Mouse (Mus musculus) hindbrain, embryonic 15.5 days (tissue): ENCODE data around the gene Avpi1. TPM values are rescaled to one million over a fixed set of nuclear protein-coding genes. Genes with fewer than 3 reads are reported as not detected.
A peak's percentile ranks its signal among the peaks of the same experiment; 100 is the strongest.

Experiments
- ATAC-seq: fragments of 200-750 bp; cut with Nextera tagmentation; 2 replicates; pipeline ENCODE4 v1.8.0; 2017; ENCODE audit warnings: low read depth, moderate number of reproducible peaks, moderate TSS enrichment; ENCODE audit not compliant: low FRiP score
- H3K27ac ChIP-seq: fragments of 300-500 bp; sonication (generic); replicated peaks from 2 replicates; pipeline ENCODE4 v1.5.1; 2015; ENCODE audit warnings: mild to moderate bottlenecking, inconsistent platforms
- H3K27me3 ChIP-seq: fragments of 300-500 bp; sonication (generic); 2 replicates; pipeline ENCODE4 v1.6.1; 2015; ENCODE audit warnings: control low read depth, inconsistent platforms
- H3K36me3 ChIP-seq: fragments of 300-500 bp; sonication (generic); 2 replicates; pipeline ENCODE4 v1.6.1; 2015; ENCODE audit warnings: control low read depth, inconsistent platforms
- H3K4me1 ChIP-seq: fragments of 300-500 bp; sonication (generic); replicated peaks from 2 replicates; pipeline ENCODE4 v1.6.1; 2015; ENCODE audit warnings: control low read depth, inconsistent platforms
- H3K4me2 ChIP-seq: fragments of 300-500 bp; sonication (generic); 2 replicates; pipeline ENCODE4 v1.6.1; 2015; ENCODE audit warnings: moderate library complexity, mild to moderate bottlenecking, inconsistent platforms
- H3K4me3 ChIP-seq: fragments of 300-500 bp; sonication (generic); 2 replicates; pipeline ENCODE4 v1.5.1; 2015; ENCODE audit warnings: mild to moderate bottlenecking, inconsistent platforms
- H3K9ac ChIP-seq: fragments of 300-500 bp; sonication (generic); 2 replicates; pipeline ENCODE4 v1.6.1; 2015; ENCODE audit warnings: inconsistent platforms
- H3K9me3 ChIP-seq: fragments of 300-500 bp; sonication (generic); 2 replicates; pipeline ENCODE4 v1.6.1; 2016; ENCODE audit warnings: control low read depth, inconsistent platforms
- WGBS: fragments of 180-500 bp; shearing (Covaris S2); methylation state at CpG from one replicate; pipeline ENCODE4 v1.1.7; 2015; 5-methylcytosine and 5-hydroxymethylcytosine counted together
- polyA plus RNA-seq: library from polyadenylated mRNA; unstranded; fragments of >200 nt; fragmentation: Nextera tagmentation; extraction: Ambion mirVana; gene quantifications from 2 replicates; pipeline ENCODE4 v1.2.1, GENCODE M21; 2015

Gene Avpi1
- polyA plus RNA-seq, 1 experiment from 2014 or later = 9.6 TPM

DNA sequence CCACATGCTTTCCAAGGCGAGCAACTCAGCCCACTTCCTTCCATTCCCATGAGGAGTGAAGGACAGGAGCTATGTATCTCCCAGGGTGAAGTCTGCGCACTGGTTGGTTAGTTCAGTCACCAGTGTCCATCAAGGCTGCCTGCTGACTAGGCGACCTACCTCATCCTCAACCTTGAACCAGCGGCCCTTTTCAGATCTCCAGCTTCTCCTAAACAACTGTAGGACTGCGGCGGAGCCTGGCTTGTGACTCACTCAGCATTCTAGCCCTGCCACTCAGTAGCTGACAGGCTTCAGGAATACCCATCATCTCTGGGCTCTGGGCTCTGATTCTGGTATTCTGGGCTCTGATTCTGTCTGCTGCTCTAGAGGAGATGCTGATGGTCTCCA is 2.6 kb downstream of the Avpi1 start:
- Histone ChIP-seq H3K9me3 (no peaks in the 10 kb centered on the region), H3K27me3 (no peaks in the 10 kb centered on the region), H3K4me2 (no peak overlapping the region), H3K9ac (no peak overlapping the region), H3K4me1 (peaks cover 19% of the 10 kb centered on the region), H3K27ac (no peak overlapping the region), H3K36me3 (peaks cover 17% of the 10 kb centered on the region), H3K4me3 (no peak overlapping the region)
- 90% methylated on average over 6 of the region's 6 CpGs for WGBS
- no peak for ATAC-seq

DNA sequence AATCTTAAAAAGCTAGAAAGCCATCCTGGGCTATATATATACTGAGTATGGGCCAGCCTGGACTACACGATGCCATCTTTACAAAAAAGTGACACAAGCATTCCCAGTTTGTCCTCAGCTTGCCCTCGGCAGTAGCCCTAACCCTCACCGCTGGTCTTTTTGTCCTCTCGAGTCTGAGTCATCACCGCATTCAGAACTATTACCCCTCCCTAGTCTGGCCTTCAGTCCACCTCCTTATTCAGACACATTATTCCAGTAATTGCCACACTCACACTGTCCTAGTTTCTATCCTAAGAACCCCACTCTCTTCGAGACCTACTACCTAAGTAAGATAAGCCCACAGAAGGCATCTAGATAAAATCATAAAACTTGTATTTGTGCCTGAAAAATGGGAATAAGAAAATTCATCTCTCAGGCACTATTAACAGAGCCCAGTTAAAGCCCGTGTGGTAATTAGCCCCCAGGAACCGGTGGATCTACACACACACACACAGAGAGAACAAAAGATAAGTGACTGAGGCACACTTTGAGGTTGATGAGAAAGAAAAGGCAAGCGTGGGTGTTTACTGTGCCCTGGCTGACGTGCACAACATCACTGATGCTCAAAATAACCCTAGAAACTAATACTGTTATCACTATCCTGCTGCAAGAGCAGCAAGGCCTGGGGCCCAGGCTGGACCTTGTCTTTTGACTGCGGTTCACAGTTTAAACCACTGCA is 3.2 kb downstream of the Avpi1 start:
- no peak for ATAC-seq
- Histone ChIP-seq H3K4me3 (no peak overlapping the region), H3K9ac (no peak overlapping the region), H3K4me2 (no peak overlapping the region), H3K4me1 (peaks cover 19% of the 10 kb centered on the region), H3K27me3 (no peaks in the 10 kb centered on the region), H3K9me3 (no peaks in the 10 kb centered on the region), H3K27ac (no peak overlapping the region), H3K36me3 (peaks cover 21% of the 10 kb centered on the region)
- 81% methylated on average over 11 of the region's 11 CpGs for WGBS

DNA sequence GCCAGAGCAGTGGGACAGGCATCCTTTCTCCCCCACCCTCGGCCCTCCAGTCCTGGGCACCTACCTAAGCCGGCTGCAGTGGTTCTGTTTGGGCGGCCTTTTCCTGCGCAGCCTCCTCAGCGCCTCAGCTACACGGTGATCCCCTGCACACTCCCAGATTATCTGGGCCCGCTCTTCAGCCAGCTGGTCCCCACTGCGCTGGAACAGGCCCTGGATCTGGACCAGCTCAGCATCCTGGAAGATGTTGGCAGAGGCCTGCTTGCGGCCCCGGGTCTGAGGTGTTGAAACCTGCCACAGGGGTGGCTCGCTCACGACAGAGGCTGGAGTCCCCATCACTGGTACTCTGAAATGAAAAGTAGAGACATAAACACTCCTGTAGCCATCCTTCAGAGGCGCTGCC is 4.2 kb downstream of the Avpi1 start:
- peaks cover 29% of the 10 kb centered on the region for H3K36me3 ChIP-seq
- peaks cover 16% of the 10 kb centered on the region for H3K4me1 ChIP-seq
- no peaks in the 10 kb centered on the region for H3K27me3 ChIP-seq
- no peak overlapping the region for H3K9ac ChIP-seq
- ATAC-seq = no peak
- no peaks in the 10 kb centered on the region for H3K9me3 ChIP-seq
- H3K4me2 ChIP-seq = no peak overlapping the region
- H3K27ac ChIP-seq = no peak overlapping the region
- H3K4me3 ChIP-seq = no peak overlapping the region
- WGBS = 88% methylated on average over 13 of the region's 13 CpGs

DNA sequence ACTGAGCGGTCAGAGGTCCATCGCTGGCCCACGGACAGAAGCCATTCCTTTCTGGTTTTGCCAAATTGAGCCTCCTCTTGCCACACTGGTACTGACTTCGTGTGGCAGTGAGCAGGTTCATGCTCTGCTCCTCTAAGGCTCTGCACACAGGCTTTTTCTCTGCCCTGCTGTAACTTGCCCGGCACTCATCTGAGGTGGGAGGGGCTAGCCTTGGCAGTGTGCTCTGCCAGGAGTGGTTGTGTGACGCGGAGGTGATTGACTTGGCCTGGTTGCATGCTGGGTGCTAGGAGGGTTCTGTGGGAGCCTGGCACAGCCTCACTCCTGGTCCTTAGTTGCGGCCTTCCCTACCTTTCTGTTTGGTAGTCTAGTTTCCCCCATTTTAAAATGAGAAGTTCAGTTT is 8.4 kb downstream of the Avpi1 start:
- Histone ChIP-seq H3K27me3 (no peaks in the 10 kb centered on the region), H3K9me3 (no peaks in the 10 kb centered on the region), H3K36me3 (peaks cover 52% of the 10 kb centered on the region), H3K4me1 (no peaks in the 10 kb centered on the region), H3K27ac (no peak overlapping the region), H3K9ac (no peak overlapping the region), H3K4me2 (no peak overlapping the region), H3K4me3 (no peak overlapping the region)
- 91% methylated on average over 8 of the region's 8 CpGs for WGBS
- ATAC-seq = no peak

DNA sequence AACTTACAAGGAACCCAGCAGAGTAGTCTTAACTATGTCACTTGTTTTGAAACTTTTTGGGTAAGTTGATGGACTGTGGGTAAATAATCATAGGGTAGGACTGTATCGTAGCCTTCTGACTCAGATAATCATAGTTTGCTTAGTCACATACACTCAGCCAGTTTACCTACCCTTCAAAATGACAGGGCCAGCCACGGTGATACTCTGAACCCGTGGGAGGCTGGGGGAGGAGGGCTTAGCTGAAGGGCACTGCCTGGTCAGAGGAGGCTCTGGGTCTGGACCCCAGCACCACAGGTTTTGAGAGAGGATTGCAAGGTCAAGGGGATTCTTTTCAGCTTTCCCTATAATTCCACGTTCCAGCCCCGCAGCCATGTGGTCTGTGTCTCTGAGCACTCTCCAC is 10.3 kb downstream of the Avpi1 start:
- no peaks in the 10 kb centered on the region for H3K27me3 ChIP-seq
- 87% methylated on average over 5 of the region's 5 CpGs for WGBS
- no peak overlapping the region for H3K4me3 ChIP-seq
- H3K9me3 ChIP-seq = no peaks in the 10 kb centered on the region
- H3K4me1 ChIP-seq = no peaks in the 10 kb centered on the region
- H3K27ac ChIP-seq = no peak overlapping the region
- no peak overlapping the region for H3K9ac ChIP-seq
- no peak for ATAC-seq
- no peak overlapping the region for H3K4me2 ChIP-seq
- peaks cover 60% of the 10 kb centered on the region for H3K36me3 ChIP-seq

DNA sequence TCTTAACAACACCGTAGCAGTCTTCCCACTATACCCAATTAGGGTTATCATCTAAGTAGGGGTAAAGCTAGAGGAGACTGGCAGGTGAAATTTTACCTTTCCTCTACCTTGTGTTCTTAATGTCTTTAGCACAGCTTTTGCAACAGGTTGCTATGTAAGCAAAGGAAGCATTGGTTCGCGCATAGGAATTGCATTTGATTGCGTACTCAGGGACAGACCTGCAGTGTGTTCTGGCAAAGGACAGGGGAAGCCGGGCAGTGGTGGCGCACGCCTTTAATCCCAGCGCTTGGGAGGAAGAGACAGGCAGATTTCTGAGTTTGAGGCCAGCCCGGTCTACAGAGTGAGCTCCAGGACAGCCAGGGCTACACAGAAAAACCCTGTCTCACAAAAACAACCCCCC is 10.7 kb downstream of the Avpi1 start:
- Histone ChIP-seq H3K4me1 (no peaks in the 10 kb centered on the region), H3K27ac (no peak overlapping the region), H3K27me3 (no peaks in the 10 kb centered on the region), H3K36me3 (peaks cover 56% of the 10 kb centered on the region), H3K4me3 (no peak overlapping the region), H3K9me3 (no peaks in the 10 kb centered on the region), H3K4me2 (no peak overlapping the region), H3K9ac (no peak overlapping the region)
- 97% methylated on average over 9 of the region's 9 CpGs for WGBS
- ATAC-seq = no peak

DNA sequence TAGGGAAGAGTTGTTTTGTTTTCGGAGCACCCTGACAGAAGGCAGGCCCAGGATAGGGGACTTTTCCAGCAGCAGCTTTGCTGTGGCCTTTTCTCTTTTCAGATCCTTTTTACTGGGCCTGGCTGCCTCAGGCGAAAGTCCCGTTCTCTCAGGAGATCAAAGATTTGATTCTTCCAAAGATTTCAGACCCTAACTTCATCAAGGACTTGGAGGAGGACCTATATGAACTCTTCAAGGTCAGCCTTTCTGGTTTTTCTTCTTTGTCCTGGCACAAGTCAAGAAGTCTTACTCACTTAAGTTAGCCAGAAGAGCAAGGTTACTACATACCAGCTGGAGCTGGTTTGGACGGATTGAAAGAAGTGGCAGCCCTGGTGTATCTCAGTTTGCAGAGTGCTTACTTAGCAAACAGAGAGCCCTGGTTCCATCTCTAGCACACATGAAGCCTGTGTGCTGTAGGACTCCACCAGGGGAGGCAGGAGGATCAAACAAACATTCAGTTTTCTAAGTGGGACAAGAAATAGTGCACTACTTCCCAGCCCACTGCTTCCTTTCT is 13.0 kb downstream of the Avpi1 start:
- no peaks in the 10 kb centered on the region for H3K4me1 ChIP-seq
- H3K27me3 ChIP-seq = no peaks in the 10 kb centered on the region
- 90% methylated on average over 4 of the region's 4 CpGs for WGBS
- ATAC-seq = no peak
- no peak overlapping the region for H3K9ac ChIP-seq
- H3K9me3 ChIP-seq = no peaks in the 10 kb centered on the region
- H3K4me2 ChIP-seq = no peak overlapping the region
- no peak overlapping the region for H3K27ac ChIP-seq
- peaks cover 48% of the 10 kb centered on the region for H3K36me3 ChIP-seq
- H3K4me3 ChIP-seq = no peak overlapping the region

DNA sequence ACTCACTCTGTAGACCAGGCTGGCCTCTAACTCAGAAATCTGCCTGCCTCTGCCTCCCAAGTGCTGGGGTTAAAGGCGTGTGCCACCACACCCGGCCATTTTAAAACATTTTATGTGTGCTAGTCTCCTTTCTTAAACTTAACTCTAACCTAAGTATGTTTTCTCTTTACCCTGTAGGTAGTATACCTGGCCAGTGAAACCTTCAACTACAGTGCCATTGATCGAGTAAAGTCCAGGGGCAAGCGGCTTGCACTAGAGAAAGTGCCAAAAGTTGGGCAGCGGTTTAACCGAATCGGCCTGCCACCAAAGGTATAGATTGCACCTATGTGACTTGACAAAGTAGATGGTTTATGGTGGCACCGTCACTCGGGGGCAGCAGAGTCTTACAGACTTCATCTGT is 24.2 kb downstream of the Avpi1 start:
- Histone ChIP-seq H3K4me2 (no peak overlapping the region), H3K36me3 (peaks cover 42% of the 10 kb centered on the region), H3K4me1 (no peaks in the 10 kb centered on the region), H3K9ac (no peak overlapping the region), H3K27me3 (no peaks in the 10 kb centered on the region), H3K4me3 (no peak overlapping the region), H3K9me3 (no peaks in the 10 kb centered on the region), H3K27ac (no peak overlapping the region)
- 97% methylated on average over 9 of the region's 9 CpGs for WGBS
- ATAC-seq = no peak

DNA sequence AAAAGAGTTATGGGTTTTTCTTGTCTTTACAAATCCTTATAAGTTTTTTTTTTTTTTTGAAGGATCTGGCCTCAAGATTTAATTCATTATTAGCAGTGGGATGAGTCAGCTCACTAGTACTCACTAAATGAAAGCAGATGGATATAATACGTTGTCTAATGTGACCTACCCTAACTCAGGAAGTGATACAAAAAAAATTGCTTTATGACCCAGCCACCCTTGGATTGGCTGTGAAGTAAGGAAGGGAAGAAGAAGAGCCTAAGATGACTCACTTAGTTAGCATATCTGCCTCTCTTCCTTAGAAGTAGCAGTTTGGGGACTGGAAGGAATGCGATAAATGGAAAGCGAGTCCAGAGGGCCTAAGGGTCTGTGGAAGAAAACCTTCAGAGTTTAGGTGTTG is 29.5 kb downstream of the Avpi1 start:
- no peaks in the 10 kb centered on the region for H3K4me1 ChIP-seq
- no peak overlapping the region for H3K9ac ChIP-seq
- no peak overlapping the region for H3K4me2 ChIP-seq
- H3K27me3 ChIP-seq = no peaks in the 10 kb centered on the region
- no peak for ATAC-seq
- 94% methylated on average over 3 of the region's 3 CpGs for WGBS
- H3K36me3 ChIP-seq = peaks cover 20% of the 10 kb centered on the region
- no peaks in the 10 kb centered on the region for H3K9me3 ChIP-seq
- no peak overlapping the region for H3K4me3 ChIP-seq
- no peak overlapping the region for H3K27ac ChIP-seq

DNA sequence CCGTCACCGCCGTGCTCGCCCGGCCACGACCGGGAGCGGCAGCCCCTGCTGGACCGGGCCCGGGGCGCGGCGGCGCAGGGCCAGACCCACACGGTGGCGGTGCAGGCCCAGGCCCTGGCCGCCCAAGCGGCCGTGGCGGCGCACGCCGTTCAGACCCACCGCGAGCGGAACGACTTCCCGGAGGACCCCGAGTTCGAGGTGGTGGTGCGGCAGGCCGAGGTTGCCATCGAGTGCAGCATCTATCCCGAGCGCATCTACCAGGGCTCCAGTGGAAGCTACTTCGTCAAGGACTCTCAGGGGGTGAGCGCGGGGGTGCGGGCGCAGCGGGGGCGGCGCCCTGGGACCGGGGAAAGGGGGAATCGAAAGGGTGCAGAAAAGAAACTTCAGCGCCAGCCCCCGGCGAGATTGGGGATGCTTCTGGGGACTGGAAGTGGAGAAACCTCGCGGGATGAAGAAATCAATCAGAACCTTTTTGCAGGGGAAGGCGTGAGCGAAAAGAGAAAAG is 38.2 kb downstream of the Avpi1 start:
- 0% methylated on average over 37 of the region's 52 CpGs for WGBS
- peak; percentile 58 for ATAC-seq
- Histone ChIP-seq H3K27me3 (no peaks in the 10 kb centered on the region), H3K4me3 (peak overlapping the region; percentile 63), H3K4me2 (peak overlapping the region; percentile 64), H3K9ac (peak overlapping the region; percentile 65), H3K4me1 (peaks cover 29% of the 10 kb centered on the region), H3K27ac (peak overlapping the region; percentile 84), H3K36me3 (0 out of 2 replicates have a peak, but pooled peaks cover 3% of the 10 kb centered on the region), H3K9me3 (no peaks in the 10 kb centered on the region)

DNA sequence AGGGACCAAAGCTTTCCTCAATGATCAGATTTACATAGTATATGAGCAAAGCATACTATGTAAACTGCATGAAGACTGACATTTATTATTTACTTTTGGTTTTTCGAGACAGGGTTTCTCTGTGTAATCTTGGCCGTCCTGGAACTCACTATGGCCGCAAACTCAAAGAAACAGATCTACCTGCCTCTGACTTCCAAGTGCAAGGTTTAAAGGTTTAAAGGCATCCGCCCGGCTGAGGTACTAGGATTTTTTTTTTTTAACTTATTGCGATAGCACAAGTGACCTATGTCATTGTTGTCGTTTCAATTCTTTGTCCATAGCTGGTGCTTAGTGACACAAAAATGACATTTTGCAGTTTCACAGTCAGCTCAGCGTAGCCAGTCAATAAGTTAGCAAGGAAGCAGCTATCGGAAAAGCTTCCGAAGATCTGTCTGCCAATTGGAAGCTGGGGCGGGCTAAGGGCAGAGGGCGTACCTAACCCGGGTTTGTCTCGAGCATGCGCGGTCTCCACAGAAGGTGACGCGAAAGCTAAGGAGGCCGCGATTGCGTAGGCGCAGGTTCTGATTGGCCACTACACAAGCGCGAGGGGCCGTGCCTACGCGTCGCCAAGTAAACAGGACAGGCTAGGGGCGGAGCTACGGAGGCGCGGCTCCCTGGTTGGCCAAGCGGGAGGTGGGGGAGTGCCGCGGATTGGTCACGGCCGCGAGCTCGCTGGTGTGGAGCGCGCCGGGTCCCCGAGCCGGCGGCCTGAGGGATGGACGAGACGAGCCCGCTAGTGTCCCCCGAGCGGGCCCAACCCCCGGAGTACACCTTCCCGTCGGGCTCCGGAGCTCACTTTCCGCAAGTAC is 38.9 kb downstream of the Avpi1 start, which contains the start of gene Pi4k2a:
Gene Pi4k2a (plus strand): TSS at position 723 of the 848 bp plus-strand sequence.
- Histone ChIP-seq H3K4me1 (peaks cover 33% of the 10 kb centered on the region), H3K4me3 (peak within 1 kb of the TSS; percentile 63), H3K9ac (peak within 1 kb of the TSS; percentile 65), H3K4me2 (peak within 1 kb of the TSS; percentile 75), H3K27me3 (no peaks in the 10 kb centered on the region), H3K27ac (peak within 1 kb of the TSS; percentile 84), H3K9me3 (no peaks in the 10 kb centered on the region), H3K36me3 (0 out of 2 replicates have a peak, but pooled peaks cover 3% of the 10 kb centered on the region)
- peak; percentile 98 for ATAC-seq
- WGBS = 1% methylated on average over 53 of the region's 55 CpGs
